Mouse (Mus musculus) layer of hippocampus, adult 9-10 months (tissue): Measurements from ENCODE around the gene Haus6.

Source experiments
- DNase-seq: peaks from one replicate; pipeline ENCODE4 v3.0.0; 2022; ENCODE audit warnings: low spot score

Haus6 gene

DNA sequence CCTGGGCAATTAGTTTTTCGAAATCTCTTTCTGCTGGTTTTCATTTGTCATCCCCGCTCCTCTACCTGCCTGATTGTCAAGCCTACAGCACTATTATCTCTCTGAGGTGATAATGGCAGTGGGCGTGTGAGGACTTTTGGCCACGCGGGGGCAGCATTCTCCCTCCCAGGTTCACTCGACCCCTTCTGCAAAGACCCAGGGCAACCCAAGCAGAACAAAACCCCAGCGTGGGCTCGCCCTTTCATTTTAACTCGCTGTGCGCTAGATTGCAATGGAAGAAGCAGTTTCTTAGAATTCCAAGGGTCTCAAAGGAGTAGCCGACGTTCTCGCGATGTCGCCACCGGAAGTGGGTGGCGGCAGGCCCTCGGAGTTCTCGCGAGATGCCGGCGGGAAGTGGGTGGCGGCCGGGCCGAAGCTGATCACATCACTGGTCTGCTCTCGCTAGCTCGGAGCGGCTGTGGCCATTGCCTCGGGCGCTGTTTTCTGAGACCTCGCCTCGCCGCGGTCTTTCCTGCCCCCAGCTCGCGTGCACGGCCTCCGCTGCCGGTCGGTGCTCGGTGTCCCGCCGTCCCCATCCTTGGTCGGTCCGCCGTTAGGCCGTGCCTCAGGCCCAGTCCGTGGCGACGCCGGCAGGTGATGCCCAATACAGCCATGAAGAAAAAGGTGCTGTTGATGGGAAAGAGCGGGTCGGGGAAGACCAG is 36.4 kb downstream of the Haus6 start, which contains the start of gene Rraga:
Gene Rraga (plus strand): TSS at position 386 of the 701 bp plus-strand sequence.
- DNase-seq: peak; percentile 86

DNA sequence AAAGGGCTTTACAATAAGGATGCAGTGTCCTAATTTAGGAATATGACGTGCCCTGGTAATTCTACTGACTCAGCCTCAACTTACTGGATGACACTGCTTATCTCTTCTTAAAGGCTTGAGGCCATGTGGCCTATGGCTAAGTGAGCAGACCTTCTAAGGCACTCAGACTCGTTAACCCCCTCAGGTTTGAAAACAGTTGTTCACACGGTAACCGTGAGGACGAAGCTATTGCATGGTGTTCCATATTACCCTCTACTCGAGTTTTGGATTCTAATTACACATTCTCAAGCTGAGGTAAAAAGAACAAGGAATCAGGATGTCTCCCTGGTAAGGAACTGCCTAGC is 36.9 kb downstream of the Haus6 start:
- no peak for DNase-seq

DNA sequence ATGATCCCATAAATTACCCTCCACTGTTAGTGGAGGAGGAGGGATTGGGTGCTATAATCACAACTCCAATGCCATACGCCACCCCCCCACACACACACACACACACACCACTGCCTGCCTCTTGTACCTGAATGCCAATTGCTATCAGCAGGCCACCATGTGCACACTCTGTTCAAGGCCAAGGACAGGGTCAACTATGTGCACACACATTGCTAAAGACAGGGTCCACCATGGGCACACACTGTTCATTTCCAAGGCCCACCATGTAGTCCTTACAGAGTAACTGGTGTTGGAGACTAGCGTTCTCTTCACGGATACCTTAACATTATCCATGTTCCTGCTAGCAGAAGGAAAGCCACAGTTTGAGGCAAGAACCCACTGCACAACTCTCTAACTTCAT is 50.8 kb downstream of the Haus6 start:
- no peak for DNase-seq

DNA sequence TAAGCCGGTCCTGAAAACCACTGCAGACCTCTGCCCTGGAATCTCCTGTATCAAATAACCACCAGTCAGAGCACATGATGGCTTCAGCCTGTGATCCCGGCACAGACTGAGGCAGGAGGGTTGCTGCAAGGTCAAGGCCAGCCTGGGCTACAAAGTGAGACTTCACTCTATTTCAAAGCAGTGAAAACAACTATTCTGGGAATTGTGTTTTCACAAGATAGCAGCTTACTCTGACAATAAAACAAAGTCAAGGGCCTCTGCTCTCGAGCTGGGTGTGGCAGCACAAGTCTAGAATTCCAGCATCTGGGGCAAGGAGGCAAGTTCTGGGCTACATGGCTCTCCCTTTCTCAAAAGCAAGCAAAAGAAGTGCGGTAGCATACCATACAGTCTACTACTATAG is 52.8 kb downstream of the Haus6 start:
- no peak for DNase-seq

DNA sequence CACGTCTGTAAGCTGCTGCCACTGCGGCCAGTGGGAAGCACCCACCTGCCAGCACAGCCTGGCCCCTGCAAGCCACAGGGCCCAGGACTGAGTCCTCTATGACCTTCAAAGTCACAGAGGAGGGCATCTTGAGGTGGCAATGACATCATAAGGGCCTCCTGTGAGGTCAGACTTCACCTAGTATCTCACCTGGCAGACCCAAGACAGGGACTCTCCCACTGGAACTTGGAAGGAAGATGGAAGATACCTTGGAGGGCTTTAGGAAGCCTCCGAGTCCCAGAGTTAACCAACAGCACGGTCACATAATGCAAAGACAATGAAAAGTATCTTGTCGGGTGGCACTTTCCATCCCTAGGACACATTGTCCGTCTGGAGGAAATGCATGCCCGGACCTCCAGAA is 53.6 kb downstream of the Haus6 start, which contains the start of gene Saxo1:
Gene Saxo1 (minus strand): TSS at position 101 of the 400 bp plus-strand sequence.
- DNase-seq: no peak

DNA sequence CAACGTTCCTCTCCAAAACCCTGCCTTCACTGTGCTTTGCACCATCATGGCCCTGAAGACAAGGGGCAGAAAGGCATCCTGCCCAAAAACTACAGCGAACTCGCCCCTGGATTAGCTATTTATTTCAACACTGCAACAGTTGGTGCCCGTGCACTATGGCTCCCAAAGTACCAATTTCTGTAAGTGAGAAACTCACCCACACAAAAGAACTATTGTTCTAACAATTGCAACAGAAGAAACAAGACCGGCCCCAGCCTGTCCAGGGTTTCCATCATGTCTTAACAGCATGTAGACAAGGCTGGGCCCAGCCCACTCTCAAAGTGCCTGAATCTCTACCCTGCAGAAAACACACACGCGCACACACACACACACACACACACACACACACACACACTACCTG is 54.5 kb downstream of the Haus6 start:
- DNase-seq: no peak

DNA sequence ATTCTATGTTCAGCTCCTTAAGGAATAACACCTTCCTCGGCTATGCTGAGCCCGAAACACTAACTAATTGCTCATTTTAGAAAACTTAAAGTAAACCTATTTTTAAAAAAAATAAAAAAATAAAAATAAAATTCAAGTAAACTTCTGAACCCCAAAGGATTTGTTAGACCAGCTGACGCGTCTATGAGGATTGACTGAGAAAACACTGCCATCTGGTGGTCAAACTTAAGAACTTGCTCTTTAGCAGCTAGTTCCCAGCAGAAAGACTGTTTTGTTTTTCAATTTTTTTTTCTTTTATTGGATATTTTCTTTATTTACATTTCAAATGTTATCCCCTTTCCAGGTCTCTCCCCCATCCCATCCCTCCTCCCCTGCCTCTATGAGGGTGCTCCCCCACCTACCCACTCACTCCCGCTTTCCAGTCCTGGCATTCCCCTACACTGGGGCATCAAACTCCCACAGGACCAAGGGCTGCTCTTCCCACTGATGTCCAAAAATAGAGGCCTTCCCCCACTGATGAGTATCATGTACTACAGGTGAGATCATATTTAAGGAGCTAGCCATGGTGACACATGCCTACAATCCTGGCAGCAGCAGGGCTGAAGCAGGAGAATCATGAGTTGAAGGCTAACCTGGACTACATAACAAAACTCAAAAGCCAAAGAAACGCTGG is 56.7 kb downstream of the Haus6 start:
- DNase-seq: no peak

DNA sequence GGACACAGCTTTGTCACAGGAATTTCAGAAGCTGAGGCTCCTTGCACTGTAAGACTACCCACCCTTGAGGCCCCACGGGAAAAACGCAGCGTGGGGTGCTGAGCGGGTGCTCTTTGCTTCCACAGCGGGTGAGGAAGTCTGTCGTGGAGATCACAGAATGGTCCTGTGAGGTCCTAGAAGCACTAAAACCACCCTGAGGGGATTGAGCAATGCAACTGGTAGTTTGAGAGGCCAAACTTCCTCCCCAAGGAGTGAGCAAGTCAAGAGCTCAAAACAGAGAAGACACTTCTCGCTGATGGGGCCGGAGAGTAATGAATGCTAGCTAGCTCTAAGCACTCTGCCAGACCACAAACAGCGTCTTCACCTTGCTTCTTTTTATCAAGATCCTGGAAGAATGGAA is 63.5 kb downstream of the Haus6 start:
- DNase-seq: no peak

DNA sequence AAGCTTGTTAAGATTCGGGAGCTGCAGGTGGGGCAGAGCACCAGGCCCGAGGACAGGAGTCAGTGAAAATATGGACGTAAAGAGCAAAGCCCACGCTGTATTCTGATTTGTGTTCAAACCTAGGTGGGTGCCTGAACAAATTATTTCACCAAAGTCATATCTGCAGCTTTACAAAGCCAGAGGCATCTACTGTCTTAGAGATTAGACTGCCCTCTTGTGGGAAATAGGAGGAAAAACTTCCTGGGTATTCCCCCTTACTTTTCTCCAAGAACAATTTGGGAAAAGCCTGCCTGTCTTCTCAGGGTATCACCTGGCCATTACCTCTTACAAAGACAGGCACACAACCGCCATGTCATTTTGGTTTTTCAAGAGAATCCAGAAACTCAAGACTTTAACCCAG is 66.2 kb downstream of the Haus6 start:
- DNase-seq: peak; percentile 3

DNA sequence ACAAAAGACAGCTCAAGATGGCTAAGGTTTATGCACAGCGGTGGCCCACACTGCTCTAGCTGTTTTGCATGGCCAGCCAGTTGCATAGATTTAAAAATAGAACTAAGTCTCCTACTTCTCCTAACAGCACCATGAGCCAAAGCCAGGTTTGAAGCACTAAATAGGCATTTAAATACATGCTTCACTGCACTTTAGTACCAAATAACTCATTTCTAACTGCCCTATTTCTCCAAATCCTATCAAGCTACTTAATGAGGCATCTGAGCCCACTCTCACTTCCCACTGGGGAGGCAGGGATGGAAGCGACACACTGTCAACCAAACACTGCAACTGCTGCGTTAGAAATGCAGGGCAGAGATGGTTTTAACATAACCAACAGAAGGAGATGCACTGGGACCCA is 67.9 kb downstream of the Haus6 start:
- DNase-seq: no peak

DNA sequence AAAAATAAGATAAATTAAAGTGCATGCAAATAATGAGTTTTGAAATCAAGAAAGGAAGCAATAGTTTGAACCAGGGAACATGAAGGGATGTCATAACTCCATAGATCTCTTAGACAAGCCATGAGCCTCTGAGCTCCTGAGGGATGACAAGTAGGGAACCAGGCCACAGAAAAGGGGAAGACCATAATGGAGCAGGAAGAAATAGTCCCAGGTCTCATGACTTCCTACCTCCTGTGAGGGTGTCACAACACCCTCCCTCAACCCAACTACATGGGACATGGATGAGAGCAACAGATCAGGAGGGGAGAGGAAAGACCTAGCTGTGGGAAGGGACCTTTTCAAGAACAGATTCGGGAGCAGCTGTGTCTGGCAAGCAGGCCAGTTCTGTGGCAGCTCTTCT is 70.3 kb downstream of the Haus6 start:
- DNase-seq: no peak

DNA sequence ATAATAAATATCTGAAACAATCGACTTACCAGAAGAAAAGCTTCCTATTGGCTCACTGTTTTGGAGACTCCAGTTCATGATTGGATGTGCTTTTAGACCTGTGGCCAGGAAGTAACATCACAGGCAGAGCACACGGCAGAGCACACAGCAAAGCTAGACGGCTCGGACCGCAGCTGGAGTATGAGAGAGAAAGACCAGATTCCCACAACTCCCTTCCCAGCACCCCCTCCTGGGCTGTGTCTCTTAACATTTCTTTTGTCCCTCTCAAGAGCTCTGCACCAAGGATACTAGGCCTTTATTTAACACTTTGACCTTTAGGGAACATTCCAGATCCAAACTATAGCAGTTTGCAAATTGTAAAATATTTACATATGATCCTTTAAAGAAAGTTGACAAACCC is 72.9 kb downstream of the Haus6 start:
- no peak for DNase-seq

DNA sequence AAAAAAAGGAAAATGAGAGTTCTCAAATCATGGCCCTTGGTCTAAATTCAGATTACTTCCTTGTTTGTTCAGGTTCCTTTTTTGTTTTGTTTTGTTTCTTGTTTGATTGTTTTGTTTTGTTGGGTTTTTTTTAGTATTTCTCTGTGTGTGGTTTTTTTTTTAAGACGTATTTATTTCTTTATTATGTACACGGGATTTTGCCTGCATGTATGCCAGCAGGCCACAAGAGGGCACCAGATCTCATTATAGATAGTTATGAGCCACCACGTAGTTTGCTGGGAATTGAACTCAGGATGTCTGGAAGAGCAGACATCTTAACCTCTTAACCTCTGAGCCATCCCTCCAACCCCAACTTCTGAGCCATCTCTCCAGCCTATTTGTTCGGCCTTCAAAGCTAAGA is 73.9 kb downstream of the Haus6 start:
- no peak for DNase-seq

DNA sequence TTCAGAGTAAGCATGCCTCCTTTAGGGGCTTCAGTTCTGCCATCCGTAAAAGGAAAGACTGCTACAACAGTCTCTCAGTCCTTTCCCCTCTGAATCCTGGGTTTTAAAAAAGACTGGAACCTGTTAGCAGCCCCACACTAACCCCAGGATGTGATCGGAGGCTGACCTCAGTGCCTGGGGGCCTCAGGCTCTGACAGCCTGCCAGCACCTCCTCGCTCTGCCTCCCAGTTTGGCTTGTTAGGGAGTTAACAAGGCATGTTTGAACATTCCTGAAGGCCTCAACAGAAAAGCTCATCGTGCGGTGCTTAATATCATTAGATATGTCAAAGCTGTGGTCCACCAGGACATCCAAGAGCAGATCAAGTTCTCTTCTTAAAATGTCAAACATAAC is 77.8 kb downstream of the Haus6 start:
- no peak for DNase-seq

DNA sequence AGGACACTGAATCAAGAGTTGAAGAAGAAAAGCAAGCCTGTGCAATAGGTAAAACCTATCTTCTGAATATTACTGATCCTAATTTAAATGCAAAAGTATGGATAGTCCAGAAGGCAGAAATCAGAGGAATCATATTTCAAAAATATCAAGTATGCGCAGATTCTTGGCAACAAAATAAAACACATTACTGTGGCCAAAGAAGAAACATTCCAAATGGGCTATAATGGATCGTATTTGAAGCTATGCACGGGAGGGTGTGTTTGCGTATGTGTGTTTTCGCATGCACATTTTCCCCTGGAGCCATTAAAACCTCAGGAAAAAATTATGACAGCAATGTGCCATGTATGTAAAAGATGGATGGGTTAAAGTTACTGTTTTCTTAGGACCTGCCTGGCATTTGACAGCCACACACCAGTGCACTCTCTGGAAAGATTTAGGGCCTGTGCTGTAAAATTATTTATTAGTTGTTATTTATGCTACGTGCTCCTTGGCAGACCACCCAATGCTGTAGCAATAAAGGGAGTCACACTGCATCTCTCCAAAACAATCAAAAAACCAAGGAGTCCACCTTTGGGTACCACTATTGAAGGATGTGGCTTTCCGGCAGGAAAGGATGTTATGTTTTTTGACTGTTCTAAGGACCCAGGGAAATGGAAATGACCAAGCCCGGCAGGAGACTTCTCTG is 78.3 kb downstream of the Haus6 start:
- DNase-seq: no peak

DNA sequence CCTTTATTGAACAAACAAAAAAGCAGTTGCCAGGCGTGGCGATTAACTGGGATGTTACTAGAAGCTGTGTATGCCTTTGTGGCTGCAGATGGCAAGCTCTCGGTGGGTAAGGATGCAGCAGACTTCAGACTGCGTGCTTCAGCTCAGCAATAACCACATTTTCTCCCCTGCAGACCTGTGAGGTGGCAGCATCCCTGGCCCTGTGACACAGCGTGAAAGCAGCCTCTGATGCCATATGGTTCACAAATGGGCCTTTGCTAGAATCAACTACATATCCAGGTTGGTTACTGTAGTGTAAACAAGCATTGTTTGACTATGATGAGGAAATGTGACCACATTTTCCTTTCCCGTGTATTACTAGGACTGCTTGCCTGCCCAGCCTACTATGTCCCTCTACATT is 82.7 kb downstream of the Haus6 start:
- no peak for DNase-seq
